Mouse (Mus musculus) lung, embryonic 14.5 days (tissue): ENCODE results near the gene Med15. TPM values are rescaled to one million over a fixed set of nuclear protein-coding genes. Genes with fewer than 3 reads are reported as not detected.

Experiments used
- ATAC-seq: fragments of 200-750 bp; cut with Nextera tagmentation; 2 replicates; pipeline ENCODE4 v1.8.0; 2017; ENCODE audit warnings: mild to moderate bottlenecking, moderate TSS enrichment, moderate library complexity; ENCODE audit not compliant: insufficient read depth
- DNase-seq: peaks from one replicate; pipeline ENCODE4 v3.0.0-alpha.2; 2015
- H3K27ac ChIP-seq: fragments of 300-500 bp; sonication (generic); 2 replicates; pipeline ENCODE4 v1.5.1; 2014; ENCODE audit warnings: low read depth, mild to moderate bottlenecking, moderate library complexity
- H3K27me3 ChIP-seq: fragments of 300-500 bp; sonication (generic); 2 replicates; pipeline ENCODE4 v1.6.1; 2014; ENCODE audit warnings: low read length, control low read depth; ENCODE audit not compliant: insufficient read depth
- H3K36me3 ChIP-seq: fragments of 300-500 bp; sonication (generic); 2 replicates; pipeline ENCODE4 v1.6.1; 2014; ENCODE audit warnings: control low read depth; ENCODE audit not compliant: insufficient read depth
- H3K4me1 ChIP-seq: fragments of 300-500 bp; sonication (generic); 2 replicates; pipeline ENCODE4 v1.6.1; 2014; ENCODE audit warnings: antibody characterized with exemption, control low read depth; ENCODE audit not compliant: insufficient read depth
- H3K4me2 ChIP-seq: fragments of 300-500 bp; sonication (generic); 2 replicates; pipeline ENCODE4 v1.6.1; 2014; ENCODE audit warnings: mild to moderate bottlenecking
- H3K4me3 ChIP-seq: fragments of 300-500 bp; sonication (generic); 2 replicates; pipeline ENCODE4 v1.5.1; 2014; ENCODE audit warnings: low read depth, low read length
- H3K9ac ChIP-seq: fragments of 300-500 bp; sonication (generic); 2 replicates; pipeline ENCODE4 v1.6.1; 2014
- H3K9me3 ChIP-seq: fragments of 300-500 bp; sonication (generic); 2 replicates; pipeline ENCODE4 v1.6.1; 2016; ENCODE audit warnings: low read depth, low read length, control low read depth
- CTCF ChIP-seq: IDR thresholded peaks from 2 replicates; pipeline ENCODE4 v1.5.1; 2016; ENCODE audit warnings: antibody characterized with exemption, low read depth
- WGBS: fragments of 180-500 bp; shearing (Covaris S2); extraction: QIAGEN DNeasy Blood & Tissue Kit; methylation state at CpG from one replicate; pipeline ENCODE4 v1.1.7; 2014; 5-methylcytosine and 5-hydroxymethylcytosine counted together
- polyA plus RNA-seq: library from polyadenylated mRNA; unstranded; fragments of >200 nt; fragmentation: Nextera tagmentation; extraction: Ambion mirVana; gene quantifications from 2 replicates; pipeline ENCODE4 v1.2.1, GENCODE M21; 2014

Gene Med15
- polyA plus RNA-seq, 1 experiment from 2014 or later: 46.0 TPM

DNA sequence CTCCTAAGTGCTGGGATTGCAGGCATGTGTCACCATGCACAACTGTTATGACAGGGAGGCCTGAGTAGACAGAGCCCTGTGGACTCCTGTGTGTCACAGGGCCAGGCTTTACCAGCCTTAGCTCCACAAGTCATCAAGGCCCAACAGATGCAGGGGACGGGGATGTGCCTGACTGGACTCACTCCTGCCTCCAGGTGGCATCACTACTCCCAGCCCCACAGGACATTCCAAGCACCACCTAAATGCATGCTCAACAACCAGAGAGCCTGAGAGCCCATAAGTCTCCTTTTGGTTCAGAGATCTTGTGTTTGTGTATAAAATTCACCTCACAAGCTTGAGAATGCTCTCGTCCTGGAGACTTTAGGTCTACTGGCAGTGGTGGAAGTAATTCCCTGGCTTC is 95.1 kb downstream of the Med15 start:
- no peaks in the 10 kb centered on the region for H3K27me3 ChIP-seq
- TF ChIP-seq CTCF: no peak
- no peak overlapping the region for H3K9ac ChIP-seq
- WGBS: 70% methylated on average over 2 of the region's 2 CpGs
- peaks cover 88% of the 10 kb centered on the region for H3K36me3 ChIP-seq
- no peak overlapping the region for H3K27ac ChIP-seq
- no peak overlapping the region for H3K4me3 ChIP-seq
- H3K9me3 ChIP-seq: no peaks in the 10 kb centered on the region
- no peak overlapping the region for H3K4me2 ChIP-seq
- no peaks in the 10 kb centered on the region for H3K4me1 ChIP-seq
- no peak for ATAC-seq
- no peak for DNase-seq

DNA sequence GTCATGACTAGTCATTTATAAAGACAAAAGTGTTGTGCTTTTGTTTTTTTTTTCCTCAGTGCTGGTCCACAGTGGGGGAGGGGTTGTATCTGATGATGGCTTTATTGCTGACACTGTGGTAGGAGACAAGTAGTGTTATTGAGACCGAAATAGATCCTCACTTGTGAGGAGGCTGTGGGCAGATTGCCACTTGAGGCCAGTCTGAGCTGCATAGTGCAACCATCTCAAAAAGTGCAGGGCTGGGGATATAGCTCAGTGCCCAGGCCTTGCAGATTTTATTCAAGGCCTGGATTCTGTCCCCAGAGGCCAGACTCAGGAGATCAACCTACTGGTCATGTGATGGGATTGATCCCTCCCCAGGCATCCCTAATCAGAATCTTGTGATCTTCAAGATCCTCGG is 95.8 kb downstream of the Med15 start:
- WGBS: 74% methylated on average over 2 of the region's 2 CpGs
- H3K36me3 ChIP-seq: peaks cover 89% of the 10 kb centered on the region
- DNase-seq (no peak), ATAC-seq (no peak)
- H3K27ac ChIP-seq: no peak overlapping the region
- H3K4me1 ChIP-seq: no peaks in the 10 kb centered on the region
- H3K27me3 ChIP-seq: no peaks in the 10 kb centered on the region
- no peak overlapping the region for H3K9ac ChIP-seq
- TF ChIP-seq CTCF: no peak
- H3K9me3 ChIP-seq: no peaks in the 10 kb centered on the region
- no peak overlapping the region for H3K4me3 ChIP-seq
- H3K4me2 ChIP-seq: no peak overlapping the region

DNA sequence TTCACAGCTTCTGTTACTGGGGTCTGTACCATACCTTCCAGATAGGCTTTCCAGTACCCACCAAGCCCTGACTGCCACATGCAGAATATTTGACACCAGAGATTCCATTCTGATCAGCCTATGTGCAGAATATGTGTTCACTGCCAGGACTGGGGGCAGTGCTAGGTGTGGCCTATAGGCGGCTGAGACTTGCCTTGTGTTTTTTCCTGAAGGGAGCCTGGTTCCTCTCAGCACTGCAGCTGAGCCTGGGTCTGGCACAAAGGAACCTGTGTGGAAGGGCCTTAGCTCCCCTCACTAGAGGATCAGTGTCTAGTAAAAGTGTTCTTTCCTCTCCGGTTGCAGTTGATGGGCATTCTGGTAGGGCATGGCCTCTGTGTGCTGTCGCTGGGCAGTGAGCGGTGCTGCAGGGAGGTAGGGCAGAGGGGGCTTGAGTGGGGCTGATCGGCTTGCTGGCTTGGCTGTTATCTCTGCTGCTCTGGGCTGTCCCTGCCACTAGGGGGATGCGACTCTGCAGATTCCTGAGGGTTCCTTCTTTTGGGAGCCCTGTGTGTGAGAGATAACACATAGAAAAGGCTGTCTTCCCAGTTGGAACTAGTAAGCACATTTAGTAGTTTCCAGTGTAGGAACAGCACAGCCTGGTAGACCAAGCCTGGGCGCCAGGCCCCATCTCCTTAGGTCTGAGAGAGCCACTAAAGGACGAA is 99.1 kb downstream of the Med15 start:
- Histone ChIP-seq H3K4me3 (no peak overlapping the region), H3K9ac (no peak overlapping the region), H3K36me3 (peaks cover 88% of the 10 kb centered on the region), H3K4me1 (no peaks in the 10 kb centered on the region), H3K9me3 (no peaks in the 10 kb centered on the region), H3K27me3 (no peaks in the 10 kb centered on the region), H3K4me2 (no peak overlapping the region), H3K27ac (no peak overlapping the region)
- TF ChIP-seq CTCF: peak; percentile 46
- WGBS: 70% methylated on average over 8 of the region's 8 CpGs
- peak; percentile 30 for DNase-seq
- no peak for ATAC-seq

DNA sequence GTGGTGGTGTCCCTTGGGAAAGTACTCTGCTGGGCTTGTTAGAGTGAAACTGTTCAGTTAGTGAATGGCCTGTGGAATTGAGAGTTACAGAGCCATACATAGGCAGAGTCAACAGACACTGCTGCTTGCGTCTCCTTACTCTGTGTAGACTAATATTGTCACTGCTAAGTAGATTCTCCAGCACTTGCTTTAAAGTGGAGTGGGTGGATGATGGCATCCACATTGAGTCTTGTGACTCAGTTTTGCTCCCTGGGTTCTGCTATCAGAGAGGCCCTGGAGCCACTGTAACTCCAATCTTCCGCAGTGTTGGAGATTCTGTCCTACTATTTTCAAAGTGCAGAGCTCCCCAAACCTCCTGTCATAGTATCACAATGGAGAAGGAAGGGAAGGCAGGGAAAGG is 100.1 kb downstream of the Med15 start:
- H3K27me3 ChIP-seq: no peaks in the 10 kb centered on the region
- no peak overlapping the region for H3K27ac ChIP-seq
- no peak for ATAC-seq
- no peak overlapping the region for H3K4me2 ChIP-seq
- H3K4me3 ChIP-seq: no peak overlapping the region
- 90% methylated on average over 2 of the region's 2 CpGs for WGBS
- H3K9ac ChIP-seq: no peak overlapping the region
- no peaks in the 10 kb centered on the region for H3K4me1 ChIP-seq
- no peaks in the 10 kb centered on the region for H3K9me3 ChIP-seq
- H3K36me3 ChIP-seq: peaks cover 88% of the 10 kb centered on the region
- DNase-seq: no peak
- no peak for TF ChIP-seq CTCF

DNA sequence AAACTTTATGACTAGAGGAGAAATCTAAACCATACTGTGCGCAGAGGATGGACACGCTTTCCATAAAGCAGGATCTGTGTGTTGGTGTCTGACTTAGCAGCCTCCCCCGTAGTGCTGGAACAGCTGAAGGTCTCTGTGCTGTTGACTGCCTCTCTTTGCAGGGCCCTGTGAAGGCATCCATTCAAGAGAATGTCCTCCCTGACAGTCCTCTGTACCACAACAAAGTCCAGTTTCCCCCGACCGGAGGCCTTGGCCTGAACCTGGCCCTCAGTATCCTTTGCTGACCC is 106.5 kb downstream of the Med15 start:
- H3K4me1 ChIP-seq: no peaks in the 10 kb centered on the region
- H3K27me3 ChIP-seq: no peaks in the 10 kb centered on the region
- WGBS: 95% methylated on average over 5 of the region's 5 CpGs
- H3K4me2 ChIP-seq: no peak overlapping the region
- DNase-seq (no peak), ATAC-seq (no peak)
- no peak overlapping the region for H3K27ac ChIP-seq
- no peak overlapping the region for H3K9ac ChIP-seq
- peaks cover 89% of the 10 kb centered on the region for H3K36me3 ChIP-seq
- no peaks in the 10 kb centered on the region for H3K9me3 ChIP-seq
- no peak for TF ChIP-seq CTCF
- no peak overlapping the region for H3K4me3 ChIP-seq

DNA sequence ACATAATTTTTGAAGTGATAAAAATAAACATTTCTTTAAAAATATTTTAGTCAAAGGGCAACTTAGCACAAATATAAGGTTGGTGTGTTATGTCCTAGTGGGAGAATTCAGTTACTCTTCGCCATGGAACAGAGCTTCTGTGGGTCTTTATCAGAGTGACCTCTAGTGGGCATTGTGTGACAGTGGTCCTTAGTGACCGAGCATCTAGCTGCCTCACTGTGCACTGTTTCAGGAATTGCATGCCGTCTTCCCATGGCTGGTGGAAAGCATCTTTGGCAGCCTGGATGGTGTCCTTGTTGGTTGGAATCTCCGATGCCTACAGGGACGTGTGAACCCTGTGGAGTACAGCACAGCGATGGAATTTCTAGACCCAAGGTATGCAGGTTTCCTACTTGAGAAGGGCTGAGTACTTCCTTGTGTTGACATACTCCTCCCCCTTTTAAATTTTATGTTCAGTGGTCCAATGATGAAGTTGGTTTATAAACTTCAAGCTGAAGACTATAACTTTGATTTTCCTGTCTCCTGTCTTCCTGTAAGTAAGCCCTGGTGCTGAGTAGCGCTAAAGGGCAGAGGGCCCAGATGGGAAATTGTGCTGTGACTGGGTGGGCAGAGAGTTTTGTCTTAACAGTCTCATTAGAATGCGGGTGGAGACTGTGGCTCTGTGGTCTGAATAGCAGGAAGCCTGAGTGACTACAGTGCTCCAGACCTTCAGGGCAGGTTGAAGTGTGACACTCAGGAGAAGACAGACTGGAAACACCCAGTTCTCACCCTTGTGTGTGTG is 107.0 kb downstream of the Med15 start:
- Histone ChIP-seq H3K4me1 (no peaks in the 10 kb centered on the region), H3K27ac (no peak overlapping the region), H3K9me3 (no peaks in the 10 kb centered on the region), H3K36me3 (peaks cover 85% of the 10 kb centered on the region), H3K9ac (no peak overlapping the region), H3K4me2 (no peak overlapping the region), H3K27me3 (no peaks in the 10 kb centered on the region), H3K4me3 (no peak overlapping the region)
- WGBS: 60% methylated on average over 8 of the region's 8 CpGs
- peak; percentile 52; the same call in 1 of the 2 replicates for ATAC-seq
- peak; percentile 76 for DNase-seq
- peak; percentile 76 for TF ChIP-seq CTCF

DNA sequence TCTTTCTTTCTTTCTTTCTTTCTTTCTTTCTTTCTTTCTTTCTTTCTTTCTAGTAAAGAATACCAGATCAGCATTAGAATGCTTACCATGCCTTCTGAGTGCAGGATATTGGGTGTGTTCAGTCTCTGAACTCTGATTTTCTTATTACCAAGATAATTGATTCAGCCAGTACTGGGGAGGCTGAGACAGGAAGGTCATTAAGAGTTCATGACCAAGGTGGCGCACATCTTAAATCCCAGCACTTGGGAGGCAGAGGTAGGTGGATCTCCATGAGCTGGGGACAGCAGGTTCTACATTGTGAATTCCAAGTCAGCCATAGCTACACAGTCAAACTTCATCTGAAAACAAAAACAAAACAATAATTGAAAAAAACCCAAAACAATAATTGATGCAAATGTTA is 110.8 kb downstream of the Med15 start:
- H3K4me1 ChIP-seq: no peaks in the 10 kb centered on the region
- no peak overlapping the region for H3K4me2 ChIP-seq
- ATAC-seq (no peak), DNase-seq (no peak)
- WGBS: 90% methylated on average over 1 of the region's 1 CpGs
- H3K9ac ChIP-seq: no peak overlapping the region
- no peaks in the 10 kb centered on the region for H3K27me3 ChIP-seq
- peaks cover 48% of the 10 kb centered on the region for H3K36me3 ChIP-seq
- H3K9me3 ChIP-seq: no peaks in the 10 kb centered on the region
- no peak overlapping the region for H3K27ac ChIP-seq
- H3K4me3 ChIP-seq: no peak overlapping the region
- TF ChIP-seq CTCF: no peak
